Mouse (Mus musculus) brain, adult 2 months (tissue): Measurements from ENCODE around the gene Gm49336.
A peak's percentile ranks its signal among the peaks of the same experiment; 100 is the strongest.

Experiments
- DNase-seq: peaks from one replicate; pipeline ENCODE4 v3.0.0; 2011; ENCODE audit warnings: low read depth, low spot score

Gm49336 gene

DNA sequence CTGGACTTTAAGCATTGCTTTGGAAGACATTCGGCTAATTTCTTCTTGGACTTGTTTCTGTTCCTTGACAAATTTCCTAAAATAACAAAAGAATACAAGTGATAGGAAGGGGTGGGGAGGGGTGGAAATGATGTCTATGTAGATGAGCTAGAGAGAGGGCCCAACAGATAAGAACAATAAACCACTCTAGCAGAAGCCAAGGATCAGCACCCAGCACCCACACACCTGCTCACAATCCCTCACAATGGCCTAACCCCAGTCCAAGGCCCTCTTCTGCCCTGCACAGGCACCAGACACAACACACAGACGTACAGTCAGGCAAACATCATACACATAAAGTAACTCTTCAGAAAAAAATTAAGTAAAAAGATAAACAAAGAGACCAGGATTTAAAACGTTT, 12.8 kb downstream of the Gm49336 start:
- no peak for DNase-seq

DNA sequence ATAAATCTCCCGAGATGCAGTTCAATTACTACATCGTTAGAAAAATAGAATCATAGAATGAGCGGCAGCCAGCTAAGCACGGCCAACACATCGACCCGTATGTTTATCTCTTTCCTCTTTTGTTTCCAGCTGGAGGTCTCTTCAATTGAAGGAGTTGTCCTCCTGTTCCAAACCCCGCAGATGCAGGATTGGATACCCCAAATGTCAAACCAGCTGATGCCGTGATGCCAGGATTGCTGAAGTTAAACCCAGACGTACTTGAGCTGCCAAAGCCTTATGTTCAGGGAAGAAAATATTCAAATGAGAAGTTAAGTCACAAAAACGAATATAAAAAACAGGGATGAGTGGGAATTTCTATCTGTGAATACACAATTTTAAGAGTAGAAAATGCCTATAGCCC, 31.4 kb downstream of the Gm49336 start:
- peak; percentile 43 for DNase-seq

DNA sequence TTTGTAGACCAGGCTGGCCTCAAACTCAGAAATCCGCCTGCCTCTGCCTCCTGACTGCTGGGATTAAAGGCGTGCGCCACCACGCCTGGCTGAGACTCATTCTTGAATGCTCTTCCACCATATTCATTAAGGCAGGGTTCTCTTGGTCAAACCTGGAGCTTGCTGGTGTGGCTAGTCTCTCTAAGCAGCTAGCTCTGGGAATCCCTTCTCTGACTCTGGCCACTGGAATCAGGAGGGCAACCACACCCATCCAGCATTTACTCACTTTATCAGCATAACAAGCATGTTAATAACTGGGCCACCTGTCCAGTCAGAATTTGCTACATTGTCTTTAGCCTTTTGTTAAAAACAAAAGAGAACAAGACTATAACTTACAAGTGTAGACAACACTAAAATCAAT, 33.7 kb downstream of the Gm49336 start:
- no peak for DNase-seq

GRCm38 (mm10) chr14:60216125-60216524, 35.2 kb downstream of the Gm49336 start:
- DNase-seq, result no peak

DNA sequence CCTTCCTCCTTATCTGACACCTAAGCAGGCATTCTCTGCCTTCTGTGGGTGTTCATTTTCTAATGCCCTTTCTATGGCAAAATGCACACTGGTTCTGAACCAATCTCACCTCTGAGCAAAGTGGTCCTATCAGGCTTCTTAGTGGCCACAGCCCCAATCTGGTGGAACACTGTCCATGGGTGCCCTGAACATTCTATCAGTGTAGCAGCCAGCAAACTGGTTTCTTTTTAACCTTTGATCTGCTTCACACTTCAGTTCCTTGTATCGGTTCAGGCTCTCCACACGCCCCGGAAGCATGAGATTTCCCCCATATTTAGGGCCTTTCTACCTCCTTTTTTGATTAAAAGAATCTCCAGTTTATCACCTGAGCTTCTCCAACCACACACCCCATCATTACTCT, 36.3 kb downstream of the Gm49336 start:
- no peak for DNase-seq

GRCm38 (mm10) chr14:60214040-60214439, 37.3 kb downstream of the Gm49336 start:
- peak; percentile 16 for DNase-seq

DNA sequence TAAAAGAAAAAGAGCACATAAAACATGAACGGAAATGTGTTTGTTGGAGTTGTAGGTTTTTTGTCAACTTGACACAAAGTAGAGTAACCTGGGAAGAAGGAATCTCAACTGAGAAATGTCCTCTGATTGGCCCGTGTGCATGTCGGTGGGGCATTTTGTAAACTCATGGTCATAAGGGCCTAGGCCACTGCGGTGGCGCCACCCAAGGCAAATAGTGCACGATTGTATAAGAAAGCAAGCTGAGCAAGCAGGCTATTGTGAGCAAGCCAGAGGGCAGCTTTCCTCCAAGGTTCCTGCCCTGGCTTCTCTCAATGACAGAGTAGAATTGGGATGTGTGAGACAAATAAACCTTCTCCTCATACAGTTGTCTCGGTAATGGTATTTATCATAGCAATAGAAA, 42.1 kb downstream of the Gm49336 start:
- no peak for DNase-seq

DNA sequence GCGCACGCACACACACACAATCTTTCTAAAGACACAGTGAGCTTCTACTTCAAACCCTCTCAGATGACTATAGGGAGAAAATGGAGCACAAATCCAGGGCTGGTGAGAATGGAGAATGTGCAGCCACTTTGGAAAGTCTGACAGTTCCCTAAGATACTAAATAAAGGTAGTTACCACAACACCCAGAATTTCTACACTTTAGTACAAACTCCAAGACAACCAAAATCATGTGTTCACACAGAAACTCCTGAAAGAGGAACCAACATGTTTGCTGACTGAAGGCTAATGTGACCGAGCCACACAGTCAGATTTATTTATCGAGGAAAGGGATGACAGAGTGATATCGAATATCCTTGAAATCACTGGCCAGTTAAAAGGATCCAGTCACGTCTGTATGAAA, 46.3 kb downstream of the Gm49336 start:
- no peak for DNase-seq

GRCm38 (mm10) chr14:60196884-60197283, 54.4 kb downstream of the Gm49336 start, which contains the start of gene Atp8a2:
Gene Atp8a2, minus strand, starts transcription at chr14:60197179.
- peak; percentile 77 for DNase-seq

GRCm38 (mm10) chr14:60195999-60196398, 55.3 kb downstream of the Gm49336 start:
- DNase-seq, result peak; percentile 62

DNA sequence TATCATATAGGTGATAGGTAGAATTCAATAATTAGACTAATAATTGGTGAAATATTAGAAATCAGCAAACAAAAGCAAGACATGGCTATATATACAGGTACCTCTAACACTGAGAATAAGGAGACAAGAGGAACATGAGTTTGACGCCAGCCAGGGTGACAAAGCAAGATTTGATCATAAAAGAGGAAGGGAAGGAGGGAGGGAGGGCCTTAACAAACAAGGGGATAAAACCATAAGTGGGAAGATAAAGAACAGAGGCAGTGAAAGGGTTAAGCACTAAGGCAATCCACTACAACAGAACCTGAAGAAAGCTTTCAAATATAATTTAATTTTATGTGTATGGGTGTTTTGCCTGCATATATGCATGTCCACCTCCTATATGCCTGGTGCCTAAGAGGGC, 56.7 kb downstream of the Gm49336 start:
- DNase-seq, result no peak

DNA sequence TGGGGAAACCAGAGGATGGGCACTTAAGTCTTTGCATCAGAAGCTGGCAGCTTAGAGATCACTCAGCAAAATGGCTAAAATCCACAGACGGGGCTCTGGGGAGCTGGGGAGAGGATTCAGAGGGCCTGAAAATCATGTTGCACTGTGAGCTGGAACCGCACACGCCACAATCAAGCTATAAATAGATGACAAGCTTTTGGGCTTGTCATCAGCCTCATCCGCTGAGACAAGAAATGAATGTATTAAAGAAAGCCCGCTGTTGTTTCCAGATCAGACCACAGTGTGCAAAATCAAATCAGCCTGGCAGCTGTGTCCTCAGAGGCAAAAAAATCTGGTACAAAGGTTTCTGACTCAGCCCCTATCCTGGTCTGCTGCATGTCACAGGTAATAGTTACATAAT, 61.5 kb downstream of the Gm49336 start:
- peak; percentile 50 for DNase-seq

DNA sequence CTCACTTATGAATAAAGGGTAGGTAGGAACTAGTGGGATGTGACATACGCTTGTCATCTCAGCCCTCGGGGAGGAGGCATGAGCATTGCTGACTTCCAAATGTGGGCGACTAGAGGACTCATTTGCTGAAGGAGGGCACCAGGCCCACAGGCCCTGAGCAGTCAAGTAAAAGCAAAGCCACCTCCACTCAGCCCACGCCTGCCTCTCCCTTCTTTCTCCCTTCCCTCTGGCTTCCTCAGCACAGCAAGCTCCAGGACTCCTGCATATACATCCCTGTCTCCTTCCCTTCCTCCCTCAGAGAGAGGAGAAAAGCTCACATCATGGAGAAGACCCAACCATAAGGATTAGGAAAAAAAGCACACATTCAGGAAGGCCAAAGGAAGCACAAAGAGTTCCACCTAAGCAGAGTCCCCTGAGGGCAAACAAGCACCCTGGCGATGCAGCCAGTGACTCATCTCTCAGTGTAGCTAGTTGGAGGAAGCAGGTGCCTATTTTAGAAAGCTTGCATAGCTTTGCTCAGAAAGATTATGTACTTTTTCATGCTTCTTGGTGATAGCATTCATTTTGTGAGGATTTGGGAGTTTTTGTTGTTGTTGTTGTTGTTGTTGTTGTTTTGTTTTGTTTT, 63.0 kb downstream of the Gm49336 start:
- peak; percentile 83 for DNase-seq

GRCm38 (mm10) chr14:60181306-60181705, 70.0 kb downstream of the Gm49336 start:
- no peak for DNase-seq

DNA sequence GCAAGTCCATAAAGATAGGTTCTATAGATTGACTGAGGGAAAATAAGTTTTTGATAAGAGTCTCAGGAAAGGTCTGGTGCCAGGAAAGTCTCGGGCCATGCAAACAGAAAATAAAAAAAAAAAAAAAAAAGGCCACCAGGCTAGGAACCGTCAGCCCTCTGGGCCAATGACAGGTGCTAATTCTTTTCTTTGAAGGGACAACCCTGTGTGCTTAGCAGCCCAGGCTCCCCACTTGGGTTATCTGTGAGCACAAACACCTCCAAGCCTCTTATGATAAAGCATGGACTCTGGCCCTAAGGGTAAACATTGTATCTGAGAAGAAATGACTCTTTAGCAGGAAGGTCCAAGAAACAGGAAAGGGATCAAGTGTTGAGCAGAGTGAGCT, 72.7 kb downstream of the Gm49336 start:
- no peak for DNase-seq

DNA sequence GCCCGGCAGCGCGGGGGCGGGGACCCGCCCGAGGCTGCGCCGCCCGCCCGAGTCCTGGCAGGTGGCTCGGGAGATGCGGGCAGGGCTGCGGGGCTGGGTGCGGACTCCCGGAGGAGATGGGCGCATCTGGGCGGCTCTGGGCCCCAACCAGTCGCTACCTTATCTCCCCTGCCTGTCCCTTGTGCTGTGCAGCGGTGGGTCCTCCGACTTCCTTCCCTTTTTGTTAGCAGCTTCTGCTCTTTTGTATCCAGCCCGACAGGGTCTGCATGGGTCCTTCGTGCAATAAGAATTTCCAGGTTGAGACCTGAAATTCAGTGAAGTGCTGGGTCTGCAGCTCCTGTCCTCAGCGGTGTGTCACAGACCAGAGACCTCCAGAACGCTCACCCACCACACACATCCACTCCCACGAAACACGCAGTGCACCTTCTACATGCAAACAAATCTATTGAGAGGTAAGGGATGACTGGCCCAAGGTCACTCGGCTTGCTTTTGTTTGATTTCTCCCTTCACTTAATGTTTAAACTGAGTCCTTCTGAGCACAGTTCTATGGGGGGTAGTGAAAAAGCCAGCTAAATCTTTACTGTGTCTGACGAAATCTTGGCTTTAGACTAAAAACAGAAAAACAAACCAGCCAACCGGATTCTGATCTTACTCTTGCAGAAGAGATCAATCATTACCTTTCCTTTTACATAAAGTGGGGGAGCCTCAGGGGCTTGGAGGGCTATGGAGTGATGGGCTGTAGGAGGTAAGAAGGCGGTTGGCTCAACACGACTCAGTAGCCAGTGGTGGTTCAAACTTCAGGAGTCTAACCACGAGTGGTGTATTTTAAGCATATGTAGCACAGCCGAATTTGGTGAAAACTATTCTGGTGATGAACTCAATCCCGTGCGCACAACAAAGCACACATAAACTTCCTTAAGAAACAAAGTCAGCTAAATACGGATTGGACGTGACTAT, 73.4 kb downstream of the Gm49336 start:
- DNase-seq, result peak; percentile 56

GRCm38 (mm10) chr14:60176891-60177613, 74.3 kb downstream of the Gm49336 start:
- DNase-seq, result peak; percentile 89

DNA sequence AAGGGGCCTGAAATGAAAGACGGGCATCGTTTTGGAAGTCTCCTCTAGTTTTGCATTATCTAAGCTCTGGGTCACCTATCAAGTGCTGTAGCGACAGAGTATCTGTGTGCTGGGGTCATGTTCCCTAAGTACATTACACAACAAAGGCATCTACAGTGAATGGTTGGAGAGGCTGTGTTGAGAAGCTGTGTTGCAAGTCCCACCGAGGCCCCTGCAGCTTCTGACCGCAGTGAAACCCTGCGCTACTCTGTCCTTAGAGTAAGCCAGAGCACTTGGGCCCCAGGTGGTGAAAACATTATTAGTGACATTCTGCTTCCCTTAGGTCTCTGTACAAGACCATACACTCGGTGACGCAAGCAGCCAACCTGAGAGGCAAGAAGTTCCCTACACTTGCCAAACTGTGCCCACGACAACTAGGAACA, 74.8 kb downstream of the Gm49336 start:
- DNase-seq, result no peak

- no peak for DNase-seq
These were observed 78.8 kb downstream of the Gm49336 start for GRCm38 (mm10) chr14:60172286-60173055.

DNA sequence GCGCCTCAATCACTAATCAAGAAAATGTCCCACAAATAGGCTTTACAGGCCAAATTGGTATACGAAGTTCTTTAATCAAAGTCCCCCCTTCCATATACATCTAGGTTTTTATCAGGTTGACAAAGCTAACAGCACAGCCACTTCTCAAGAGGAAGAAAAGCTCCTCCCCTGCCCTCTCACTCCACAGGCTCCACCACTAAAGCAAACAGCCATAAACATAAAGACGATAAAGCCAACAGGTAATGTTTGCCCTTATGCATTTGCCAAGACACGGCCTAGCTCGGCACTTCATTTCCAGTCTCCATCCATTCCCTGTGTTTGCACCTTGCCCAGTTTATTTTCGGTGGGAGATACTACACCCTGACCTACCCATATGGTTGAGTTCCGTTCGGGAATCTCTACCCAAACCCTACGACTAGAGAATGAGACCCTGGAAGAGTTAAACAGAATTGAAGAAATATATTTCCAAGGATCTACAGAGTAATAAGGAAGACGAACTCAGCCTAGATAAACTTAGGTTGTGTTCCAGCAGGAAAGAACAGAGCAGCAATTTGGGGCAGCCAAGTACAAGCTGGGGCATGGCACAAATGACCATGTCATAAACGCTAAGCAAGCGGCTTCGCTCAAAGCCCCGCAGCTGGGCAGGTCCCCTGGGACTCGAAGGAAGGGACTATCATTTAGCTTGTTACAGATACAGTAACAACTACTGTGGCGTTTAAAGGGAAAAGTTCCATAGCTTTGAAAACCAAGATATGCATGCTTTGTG, 80.3 kb downstream of the Gm49336 start:
- no peak for DNase-seq

DNA sequence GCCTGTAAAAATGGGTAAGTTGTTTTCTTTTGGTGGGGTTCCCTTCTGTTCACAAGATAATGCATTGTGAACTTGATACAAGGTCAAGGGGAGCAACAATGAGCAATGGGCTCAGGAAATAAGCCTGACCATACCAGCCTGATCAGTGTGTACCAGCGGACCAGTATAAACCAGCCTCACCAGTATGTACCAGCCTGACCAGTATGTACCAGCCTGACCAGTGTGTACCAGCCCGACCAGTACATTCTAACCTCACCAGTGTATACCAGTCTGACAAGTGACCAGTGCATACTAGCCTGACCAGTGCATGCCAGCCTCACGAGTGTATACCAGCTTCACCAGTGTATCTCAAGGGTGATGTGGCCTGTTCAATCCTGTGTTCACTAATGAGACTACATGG, 87.9 kb downstream of the Gm49336 start:
- no peak for DNase-seq
